Mouse (Mus musculus): ENCODE data around the gene Net1. TPM values are rescaled to one million over a fixed set of nuclear protein-coding genes. Genes with fewer than 3 reads are reported as not detected.
"Not testable (repeated sequence)": the region's sequence is repeated elsewhere in the genome, so short reads cannot be mapped to it uniquely, and the experiment has no call there.

The Net1 gene
- polyA plus RNA-seq, 1 experiment from 2014 or later: 113 TPM

GRCm38 (mm10) chr13:3913504-3913903, 4.5 kb downstream of the Net1 start:
- Histone ChIP-seq H3K4me2 (ENCODE audit: low read depth, low read length) (no peak overlapping the region), H3K9me3 (replicated peaks; ENCODE audit: control insufficient read depth, low read length) (no peaks in the 10 kb centered on the region), H3K27ac (ENCODE audit: low read length) (no peak overlapping the region), H3K9ac (ENCODE audit: low read length) (no peak overlapping the region), H3K4me1 (ENCODE audit: control insufficient read depth, insufficient read depth, low read length) (peaks cover 5% of the 10 kb centered on the region; the same call in 1 of the 2 replicates), H3K36me3 (ENCODE audit: control insufficient read depth, insufficient read depth, low read length) (no peaks in the 10 kb centered on the region), H3K4me3 (replicated peaks; ENCODE audit: low read length) (no peak overlapping the region), H3K27me3 (ENCODE audit: control insufficient read depth, insufficient read depth, low read length) (no peaks in the 10 kb centered on the region)
- 61% methylated on average over 4 of the region's 4 CpGs for WGBS
- ATAC-seq (ENCODE audit: insufficient read depth, low FRiP score): no peak

- no peaks in the 10 kb centered on the region for H3K27me3 ChIP-seq (ENCODE audit: control insufficient read depth, insufficient read depth, low read length)
- H3K9ac ChIP-seq (ENCODE audit: low read length): no peak overlapping the region
- H3K4me2 ChIP-seq (ENCODE audit: low read depth, low read length): no peak overlapping the region
- no peaks in the 10 kb centered on the region for H3K4me1 ChIP-seq (ENCODE audit: control insufficient read depth, insufficient read depth, low read length)
- WGBS: 81% methylated on average over 5 of the region's 5 CpGs
- ATAC-seq (ENCODE audit: insufficient read depth, low FRiP score): no peak
- no peak overlapping the region for H3K27ac ChIP-seq (ENCODE audit: low read length)
- H3K36me3 ChIP-seq (ENCODE audit: control insufficient read depth, insufficient read depth, low read length): no peaks in the 10 kb centered on the region
- H3K9me3 ChIP-seq (replicated peaks; ENCODE audit: control insufficient read depth, low read length): no peaks in the 10 kb centered on the region
- H3K4me3 ChIP-seq (replicated peaks; ENCODE audit: low read length): no peak overlapping the region
These were observed 7.7 kb downstream of the Net1 start for GRCm38 (mm10) chr13:3910356-3910755.

- H3K4me1 ChIP-seq (ENCODE audit: control insufficient read depth, insufficient read depth, low read length): no peaks in the 10 kb centered on the region
- H3K9me3 ChIP-seq (replicated peaks; ENCODE audit: control insufficient read depth, low read length): no peaks in the 10 kb centered on the region
- no peaks in the 10 kb centered on the region for H3K27me3 ChIP-seq (ENCODE audit: control insufficient read depth, insufficient read depth, low read length)
- H3K36me3 ChIP-seq (ENCODE audit: control insufficient read depth, insufficient read depth, low read length): no peaks in the 10 kb centered on the region
- no peak overlapping the region for H3K4me3 ChIP-seq (replicated peaks; ENCODE audit: low read length)
- H3K4me2 ChIP-seq (ENCODE audit: low read depth, low read length): no peak overlapping the region
- peak; percentile 71; the same call in 1 of the 2 replicates for ATAC-seq (ENCODE audit: insufficient read depth, low FRiP score)
- H3K9ac ChIP-seq (ENCODE audit: low read length): no peak overlapping the region
- H3K27ac ChIP-seq (ENCODE audit: low read length): no peak overlapping the region
- 64% methylated on average over 4 of the region's 4 CpGs for WGBS
These were observed 9.8 kb downstream of the Net1 start for GRCm38 (mm10) chr13:3908262-3908661.

- Histone ChIP-seq H3K4me2 (ENCODE audit: low read depth, low read length) (no peak overlapping the region), H3K27me3 (ENCODE audit: control insufficient read depth, insufficient read depth, low read length) (no peaks in the 10 kb centered on the region), H3K9me3 (replicated peaks; ENCODE audit: control insufficient read depth, low read length) (no peaks in the 10 kb centered on the region), H3K4me1 (ENCODE audit: control insufficient read depth, insufficient read depth, low read length) (no peaks in the 10 kb centered on the region), H3K27ac (ENCODE audit: low read length) (no peak overlapping the region), H3K9ac (ENCODE audit: low read length) (no peak overlapping the region), H3K36me3 (ENCODE audit: control insufficient read depth, insufficient read depth, low read length) (no peaks in the 10 kb centered on the region), H3K4me3 (replicated peaks; ENCODE audit: low read length) (no peak overlapping the region)
- 61% methylated on average over 6 of the region's 6 CpGs for WGBS
- 0 out of 2 replicates have a peak, but pooled peaks have one; percentile 44 for ATAC-seq (ENCODE audit: insufficient read depth, low FRiP score)
These were observed 10.8 kb downstream of the Net1 start for GRCm38 (mm10) chr13:3907151-3907696.

GRCm38 (mm10) chr13:3899301-3899700, 18.7 kb downstream of the Net1 start:
- Histone ChIP-seq H3K4me1 (ENCODE audit: control insufficient read depth, insufficient read depth, low read length) (no peaks in the 10 kb centered on the region), H3K27me3 (ENCODE audit: control insufficient read depth, insufficient read depth, low read length) (no peaks in the 10 kb centered on the region), H3K9ac (ENCODE audit: low read length) (no peak overlapping the region), H3K36me3 (ENCODE audit: control insufficient read depth, insufficient read depth, low read length) (no peaks in the 10 kb centered on the region), H3K9me3 (replicated peaks; ENCODE audit: control insufficient read depth, low read length) (no peaks in the 10 kb centered on the region), H3K27ac (ENCODE audit: low read length) (no peak overlapping the region), H3K4me2 (ENCODE audit: low read depth, low read length) (no peak overlapping the region), H3K4me3 (replicated peaks; ENCODE audit: low read length) (no peak overlapping the region)
- ATAC-seq (ENCODE audit: insufficient read depth, low FRiP score): no peak
- WGBS: 89% methylated on average over 9 of the region's 9 CpGs

- 94% methylated on average over 5 of the region's 5 CpGs for WGBS
- not testable (repeated sequence) for H3K36me3 ChIP-seq (ENCODE audit: control insufficient read depth, insufficient read depth, low read length); H3K4me3 ChIP-seq (replicated peaks; ENCODE audit: low read length); H3K27me3 ChIP-seq (ENCODE audit: control insufficient read depth, insufficient read depth, low read length); H3K27ac ChIP-seq (ENCODE audit: low read length); H3K4me1 ChIP-seq (ENCODE audit: control insufficient read depth, insufficient read depth, low read length); H3K9me3 ChIP-seq (replicated peaks; ENCODE audit: control insufficient read depth, low read length); H3K9ac ChIP-seq (ENCODE audit: low read length); ATAC-seq (ENCODE audit: insufficient read depth, low FRiP score); H3K4me2 ChIP-seq (ENCODE audit: low read depth, low read length)
These were observed 19.8 kb downstream of the Net1 start for GRCm38 (mm10) chr13:3898202-3898601.

- H3K4me1 ChIP-seq (ENCODE audit: control insufficient read depth, insufficient read depth, low read length): no peaks in the 10 kb centered on the region
- H3K9ac ChIP-seq (ENCODE audit: low read length): no peak overlapping the region
- no peak overlapping the region for H3K4me3 ChIP-seq (replicated peaks; ENCODE audit: low read length)
- 29% methylated on average over 5 of the region's 5 CpGs for WGBS
- no peak overlapping the region for H3K27ac ChIP-seq (ENCODE audit: low read length)
- H3K4me2 ChIP-seq (ENCODE audit: low read depth, low read length): no peak overlapping the region
- no peaks in the 10 kb centered on the region for H3K36me3 ChIP-seq (ENCODE audit: control insufficient read depth, insufficient read depth, low read length)
- no peaks in the 10 kb centered on the region for H3K27me3 ChIP-seq (ENCODE audit: control insufficient read depth, insufficient read depth, low read length)
- no peaks in the 10 kb centered on the region for H3K9me3 ChIP-seq (replicated peaks; ENCODE audit: control insufficient read depth, low read length)
- ATAC-seq (ENCODE audit: insufficient read depth, low FRiP score): no peak
These were observed 21.1 kb downstream of the Net1 start for GRCm38 (mm10) chr13:3896913-3897312.

GRCm38 (mm10) chr13:3896032-3896431, 22.0 kb downstream of the Net1 start:
- Histone ChIP-seq H3K36me3 (ENCODE audit: control insufficient read depth, insufficient read depth, low read length) (no peaks in the 10 kb centered on the region), H3K9ac (ENCODE audit: low read length) (no peak overlapping the region), H3K4me1 (ENCODE audit: control insufficient read depth, insufficient read depth, low read length) (no peaks in the 10 kb centered on the region), H3K27ac (ENCODE audit: low read length) (no peak overlapping the region), H3K9me3 (replicated peaks; ENCODE audit: control insufficient read depth, low read length) (no peaks in the 10 kb centered on the region), H3K4me3 (replicated peaks; ENCODE audit: low read length) (no peak overlapping the region), H3K4me2 (ENCODE audit: low read depth, low read length) (no peak overlapping the region), H3K27me3 (ENCODE audit: control insufficient read depth, insufficient read depth, low read length) (no peaks in the 10 kb centered on the region)
- WGBS: 83% methylated on average over 6 of the region's 6 CpGs
- ATAC-seq (ENCODE audit: insufficient read depth, low FRiP score): no peak

- H3K4me2 ChIP-seq (ENCODE audit: low read depth, low read length): no peak overlapping the region
- no peak overlapping the region for H3K9ac ChIP-seq (ENCODE audit: low read length)
- WGBS: 59% methylated on average over 8 of the region's 8 CpGs
- no peak overlapping the region for H3K27ac ChIP-seq (ENCODE audit: low read length)
- no peaks in the 10 kb centered on the region for H3K36me3 ChIP-seq (ENCODE audit: control insufficient read depth, insufficient read depth, low read length)
- H3K27me3 ChIP-seq (ENCODE audit: control insufficient read depth, insufficient read depth, low read length): no peaks in the 10 kb centered on the region
- H3K9me3 ChIP-seq (replicated peaks; ENCODE audit: control insufficient read depth, low read length): no peaks in the 10 kb centered on the region
- no peak for ATAC-seq (ENCODE audit: insufficient read depth, low FRiP score)
- no peaks in the 10 kb centered on the region for H3K4me1 ChIP-seq (ENCODE audit: control insufficient read depth, insufficient read depth, low read length)
- H3K4me3 ChIP-seq (replicated peaks; ENCODE audit: low read length): no peak overlapping the region
These were observed 22.5 kb downstream of the Net1 start for GRCm38 (mm10) chr13:3895397-3895980.
